Mouse (Mus musculus): ENCODE results near the gene Glrx5.

Glrx5 gene

DNA sequence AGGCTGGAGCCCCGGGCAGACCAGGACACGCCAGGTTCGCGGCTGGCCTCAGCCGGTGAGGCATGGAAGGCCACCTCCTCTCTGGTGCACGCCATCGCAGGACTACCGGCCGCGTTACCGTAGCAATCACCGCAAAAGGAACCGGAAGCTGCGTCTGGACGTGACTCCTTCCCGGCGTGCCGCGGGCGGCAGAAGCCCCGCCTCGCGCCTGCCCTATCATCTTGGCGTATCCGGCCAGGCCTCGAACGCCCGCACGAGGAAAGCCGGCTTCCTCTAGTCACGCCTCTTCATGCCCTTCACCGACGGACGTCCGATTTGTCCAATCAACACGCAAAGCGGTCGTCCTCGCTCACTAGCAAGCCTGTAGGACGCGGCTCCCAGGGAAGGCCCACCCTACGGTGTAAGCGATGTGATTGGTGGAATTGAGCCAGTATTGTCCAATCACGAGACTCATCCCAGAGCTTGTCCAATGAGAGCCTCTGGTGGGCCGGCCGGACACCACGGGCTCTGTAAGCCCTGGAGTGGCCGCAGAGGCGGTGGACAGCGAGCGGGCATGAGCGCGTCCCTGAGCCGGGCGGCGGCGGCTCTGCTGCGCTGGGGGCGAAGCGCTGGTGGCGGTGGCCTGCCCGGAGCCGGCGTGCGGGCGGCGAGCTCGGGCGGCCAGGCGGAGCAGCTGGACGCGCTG, at the start of gene Glrx5:
TSS of gene Glrx5 (plus strand) at position 542 of the 685 bp plus-strand sequence.
- DNase-seq (ENCODE audit: low read depth, low spot score) = peak; percentile 100

DNA sequence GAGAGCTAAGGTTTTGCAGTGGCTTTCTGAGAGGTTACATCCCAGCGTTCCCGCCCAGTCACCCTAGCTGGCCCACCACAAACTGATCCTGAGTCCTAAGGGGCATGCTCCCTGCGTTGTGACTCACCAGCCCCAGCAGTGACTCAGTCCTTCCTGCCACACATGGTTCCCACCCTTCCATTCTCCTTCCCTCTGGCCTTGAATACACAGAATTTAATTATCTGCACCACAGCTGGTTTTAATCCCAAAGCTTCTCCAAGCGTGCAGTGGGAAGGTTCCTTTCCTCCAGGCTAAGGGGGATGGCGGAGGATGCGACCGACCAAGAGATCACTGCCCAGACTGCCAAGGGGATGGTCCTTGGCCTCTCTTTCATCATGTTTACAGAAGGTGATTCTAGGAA, 49.0 kb upstream of the Glrx5 start:
- no peak for DNase-seq (ENCODE audit: low read depth, low spot score)

DNA sequence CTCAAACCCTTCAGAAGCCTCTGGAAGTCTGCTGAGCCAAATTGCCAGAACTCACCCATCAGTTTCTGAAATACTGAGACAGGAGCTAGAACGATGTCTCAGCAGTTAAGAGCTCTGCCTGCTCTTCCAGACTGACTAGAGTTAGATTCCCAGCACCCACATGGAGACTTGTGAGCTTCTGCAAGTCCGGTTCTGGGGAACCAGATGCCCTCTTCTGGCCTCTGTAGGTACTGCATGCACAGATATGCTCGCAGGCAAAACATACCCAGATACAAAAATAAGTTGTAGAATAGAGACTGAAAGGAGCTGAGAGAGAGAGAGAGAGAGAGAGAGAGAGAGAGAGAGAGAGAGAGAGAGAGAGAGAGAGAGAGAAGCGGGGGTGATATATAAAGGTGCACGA, 47.4 kb upstream of the Glrx5 start:
- no peak for DNase-seq (ENCODE audit: low read depth, low spot score)

DNA sequence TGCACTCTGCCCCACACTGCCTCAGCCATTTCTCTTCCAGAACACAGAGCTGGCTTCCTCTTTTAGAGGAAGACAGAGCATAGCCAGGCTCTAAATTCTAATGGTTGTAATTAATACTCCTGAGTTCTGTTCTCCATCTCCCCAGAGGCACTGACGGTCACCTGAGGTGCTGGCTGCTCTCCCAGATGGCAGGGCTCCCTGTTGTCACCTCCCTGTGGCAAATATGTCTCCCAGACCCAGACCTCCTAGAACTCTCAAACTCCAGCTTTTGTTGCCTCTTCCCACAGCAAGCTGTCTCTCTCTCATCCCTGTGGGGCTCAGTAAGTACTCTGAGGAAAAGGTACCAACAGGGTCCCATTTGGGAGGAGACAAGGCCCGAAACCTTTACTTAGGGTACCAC, 46.5 kb upstream of the Glrx5 start:
- no peak for DNase-seq (ENCODE audit: low read depth, low spot score)

DNA sequence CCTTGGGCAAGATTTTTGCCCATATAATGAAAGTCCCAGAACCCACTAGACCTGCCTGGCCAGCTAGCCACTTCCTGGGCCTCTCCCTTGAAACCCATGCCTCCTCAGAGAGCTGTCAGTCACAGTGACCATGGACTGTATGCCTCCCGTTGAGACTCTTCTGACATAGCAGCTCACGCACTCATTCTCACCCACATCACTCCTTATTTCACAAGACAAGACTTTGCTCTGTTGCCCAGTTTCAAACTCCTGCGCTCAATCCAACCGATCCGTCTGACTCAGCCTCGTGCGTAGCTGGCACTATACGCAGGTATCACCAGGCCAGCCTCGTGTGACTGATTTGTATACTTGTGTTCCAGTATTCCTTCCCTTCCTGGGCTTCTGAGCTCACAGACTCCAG, 45.7 kb upstream of the Glrx5 start:
- DNase-seq (ENCODE audit: low read depth, low spot score) = no peak

DNA sequence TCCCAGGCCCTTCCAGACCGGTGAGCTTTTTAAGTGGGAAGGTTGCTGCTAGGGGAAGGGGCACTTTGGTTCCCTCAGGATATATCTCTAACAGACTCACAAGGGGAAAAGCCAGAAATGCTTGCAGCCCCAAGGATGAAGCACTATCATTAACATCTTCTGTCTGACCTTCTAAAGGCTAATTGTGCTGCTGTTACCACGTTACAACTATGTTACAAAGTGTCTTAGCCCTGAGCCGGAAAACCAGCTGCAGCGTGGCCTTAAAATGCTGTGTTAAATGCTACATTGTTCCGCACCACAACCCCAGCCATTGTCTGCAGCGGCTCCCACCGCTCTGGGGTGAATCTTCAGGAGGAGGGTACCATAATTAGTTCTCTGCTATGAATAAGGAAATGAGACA, 44.6 kb upstream of the Glrx5 start:
- no peak for DNase-seq (ENCODE audit: low read depth, low spot score)

DNA sequence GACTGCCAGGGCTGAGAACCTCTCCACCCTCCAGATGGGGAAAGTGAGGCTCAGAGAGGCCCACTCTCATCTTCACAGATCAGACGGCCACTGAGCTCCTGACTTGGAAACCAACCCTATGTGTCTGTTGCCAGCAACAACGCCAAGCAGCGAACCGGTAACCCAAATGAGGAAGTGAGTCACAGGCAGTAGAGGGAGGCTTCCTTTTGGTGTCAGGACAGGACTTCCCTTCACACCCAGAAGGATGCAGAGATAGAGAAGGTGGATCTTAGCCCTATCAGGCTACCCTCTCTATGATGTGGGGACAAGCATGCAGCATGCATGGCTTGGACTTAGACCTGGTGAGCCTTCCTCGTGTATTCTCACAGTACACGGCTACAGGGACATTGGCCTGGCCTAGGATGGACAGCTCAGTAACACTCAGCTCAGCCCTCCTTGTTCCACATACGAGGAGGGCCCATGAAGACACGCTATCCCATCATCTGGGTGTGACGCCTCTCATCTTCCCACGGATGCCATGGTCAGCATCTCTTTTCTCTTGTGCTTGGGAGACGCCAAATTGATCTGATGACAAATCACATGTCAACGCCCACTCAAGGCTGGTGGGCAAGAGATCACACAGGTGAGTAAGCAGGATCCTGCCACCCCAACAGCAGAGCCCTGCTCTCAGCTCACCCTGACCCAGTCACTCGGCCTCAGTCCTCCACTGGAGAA, 41.6 kb upstream of the Glrx5 start:
- no peak for DNase-seq (ENCODE audit: low read depth, low spot score)

DNA sequence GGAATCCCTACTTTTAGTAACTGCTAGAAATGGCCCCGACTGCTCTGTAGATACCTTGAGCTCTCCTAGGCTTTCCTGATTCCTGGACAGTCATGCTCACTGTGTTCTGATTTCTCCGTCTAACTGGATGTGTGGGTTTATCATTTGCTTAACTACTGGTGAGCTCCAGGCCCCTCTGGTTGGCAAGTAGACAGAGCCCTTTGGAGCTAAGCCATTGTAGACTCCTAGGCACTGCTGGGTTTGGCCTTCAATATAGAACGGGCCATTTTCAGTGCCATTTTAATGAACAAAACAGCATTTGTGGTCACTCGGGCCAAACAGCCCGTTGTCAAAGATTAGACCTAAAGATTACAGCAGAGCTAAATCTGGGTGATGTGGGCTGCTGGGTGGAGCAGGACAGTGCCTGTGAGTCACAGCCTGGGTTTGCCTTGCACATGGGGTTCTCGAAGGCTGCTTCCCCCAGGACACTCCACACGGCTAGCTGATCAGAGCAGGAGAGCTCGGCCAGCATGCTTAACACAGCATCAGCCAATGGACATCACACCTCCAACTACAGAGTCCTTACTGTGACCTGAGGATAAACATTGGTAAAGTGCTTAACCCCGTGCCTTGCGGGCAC, 40.3 kb upstream of the Glrx5 start:
- no peak for DNase-seq (ENCODE audit: low read depth, low spot score)

DNA sequence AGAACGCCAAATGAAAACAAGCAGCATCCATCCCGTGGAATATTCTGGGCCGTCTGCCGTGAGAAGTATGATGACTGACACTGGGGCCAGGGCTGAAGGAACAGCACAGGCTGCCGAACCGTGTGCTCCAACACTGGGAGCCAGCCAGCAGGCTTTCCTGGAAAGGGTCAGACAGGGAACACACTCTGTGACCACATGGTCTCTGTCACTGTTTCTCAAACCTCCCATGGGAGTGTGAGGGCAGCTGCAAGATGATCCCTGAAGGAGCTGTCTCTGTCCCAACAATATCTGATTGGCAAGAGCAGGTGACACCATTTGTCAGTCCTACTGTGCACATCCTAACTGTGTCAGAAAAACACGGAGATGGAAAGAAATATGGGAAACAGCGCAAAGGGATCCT, 39.6 kb upstream of the Glrx5 start:
- DNase-seq (ENCODE audit: low read depth, low spot score) = no peak

DNA sequence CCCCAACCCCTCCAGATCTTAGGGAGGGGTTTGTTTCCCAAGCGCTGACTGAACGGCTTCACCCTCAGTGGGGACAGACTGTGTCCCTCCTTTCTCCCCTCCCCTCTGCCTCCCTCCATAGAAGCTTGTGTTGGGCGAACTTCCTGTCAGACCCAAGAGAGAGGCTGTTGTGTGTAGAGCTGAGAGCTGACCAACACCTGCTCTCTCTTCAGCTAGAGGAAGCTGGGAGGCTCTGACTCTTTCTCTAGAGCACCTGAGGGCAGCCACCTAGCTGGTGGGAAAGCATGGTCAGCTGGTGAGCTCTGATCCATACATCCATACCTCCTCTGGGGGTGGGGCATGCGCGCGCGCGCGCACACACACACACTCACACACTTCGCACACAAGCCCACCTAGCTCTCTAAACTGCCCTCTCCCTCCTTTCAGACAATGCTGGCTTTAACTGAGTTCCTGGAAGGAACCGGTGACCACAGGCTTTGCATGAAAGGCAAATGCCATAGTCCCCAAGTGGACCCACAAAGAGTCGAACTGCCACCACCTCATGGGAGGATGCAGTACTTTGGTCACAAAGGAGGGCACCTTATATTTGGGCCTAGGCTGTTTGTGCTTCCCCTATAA, 37.1 kb upstream of the Glrx5 start:
- DNase-seq (ENCODE audit: low read depth, low spot score) = no peak

DNA sequence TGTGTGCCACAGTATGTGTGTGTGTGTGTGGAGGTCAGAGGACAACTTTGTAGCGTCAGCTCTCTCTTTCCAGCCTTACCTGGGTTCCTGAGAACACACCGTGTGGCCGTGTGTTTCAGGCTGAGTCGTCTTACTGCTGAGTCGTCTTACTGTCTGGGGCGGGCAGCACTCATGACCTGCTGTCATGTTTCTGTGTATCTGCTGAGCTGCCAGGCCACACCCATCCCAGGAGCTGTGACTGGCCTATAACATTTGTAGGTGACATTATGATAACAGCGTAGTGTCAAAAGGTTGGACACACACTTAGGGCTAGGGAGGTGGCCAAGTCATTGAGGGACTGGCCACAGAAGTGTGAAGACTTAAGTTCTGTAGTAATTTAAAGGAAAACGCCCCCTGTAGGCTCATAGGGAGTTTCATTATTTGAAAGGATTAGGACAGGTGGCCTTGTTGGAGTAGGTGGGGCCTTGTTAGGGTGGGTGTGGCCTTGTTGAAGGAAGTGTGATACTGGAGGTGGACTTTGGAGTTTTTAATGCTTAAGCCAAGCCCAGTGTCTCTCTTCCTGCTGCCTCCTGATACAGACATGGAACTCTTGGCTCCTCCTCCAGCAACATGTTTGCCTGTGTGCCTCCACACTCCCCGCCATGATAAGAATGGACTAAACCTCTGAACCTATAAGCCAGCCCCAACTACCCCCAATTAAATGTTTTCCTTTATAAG, 36.3 kb upstream of the Glrx5 start:
- no peak for DNase-seq (ENCODE audit: low read depth, low spot score)

DNA sequence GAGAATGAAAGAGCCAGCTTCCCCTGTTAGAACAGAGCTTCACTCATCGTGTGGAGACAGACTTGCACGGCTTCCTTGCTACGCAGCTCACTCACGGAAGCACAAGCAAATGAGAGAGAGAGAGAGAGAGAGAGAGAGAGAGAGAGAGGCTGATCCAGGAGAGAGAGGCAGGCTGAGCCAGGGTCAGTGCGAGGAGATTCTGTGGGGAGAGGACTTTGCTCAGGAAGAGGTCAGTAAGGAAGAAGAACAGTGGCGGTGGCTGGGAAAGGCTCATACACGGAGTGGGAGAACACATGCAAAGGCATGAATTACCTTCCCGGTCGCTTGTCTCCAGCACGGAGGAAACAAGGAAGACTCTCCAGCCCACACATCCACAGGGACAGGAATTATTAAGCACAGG, 35.3 kb upstream of the Glrx5 start:
- no peak for DNase-seq (ENCODE audit: low read depth, low spot score)

DNA sequence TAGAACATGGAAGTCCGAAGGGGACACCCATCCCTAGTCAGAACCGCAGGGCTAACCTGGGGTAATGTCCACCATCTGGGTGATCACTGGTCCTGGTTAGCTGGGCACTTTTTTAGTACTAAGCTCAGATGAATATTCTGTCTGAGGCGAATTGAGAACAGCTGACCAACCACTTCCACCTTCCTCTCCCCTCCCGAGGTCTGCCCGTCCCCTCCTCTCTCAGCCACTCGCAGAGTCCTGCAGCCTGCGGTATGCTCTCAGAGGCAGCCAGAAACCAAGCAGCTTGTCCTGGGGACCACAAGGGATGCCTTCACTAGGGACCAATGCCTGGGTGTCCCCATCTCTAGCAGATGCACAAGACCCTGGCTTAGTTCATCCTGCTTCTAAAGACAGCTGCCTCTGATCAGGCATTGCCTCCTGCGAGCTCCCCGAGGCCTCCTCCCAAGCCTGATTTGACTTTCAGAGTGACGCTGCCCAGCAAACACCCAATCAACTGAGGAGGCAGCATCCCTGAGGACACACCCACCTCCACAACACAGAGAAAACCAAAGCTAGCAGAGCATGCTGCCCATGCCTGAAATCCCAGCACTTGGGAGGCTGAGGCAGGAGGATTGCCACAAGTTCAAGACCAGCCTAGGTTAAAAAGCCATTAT, 34.7 kb upstream of the Glrx5 start:
- DNase-seq (ENCODE audit: low read depth, low spot score) = no peak

DNA sequence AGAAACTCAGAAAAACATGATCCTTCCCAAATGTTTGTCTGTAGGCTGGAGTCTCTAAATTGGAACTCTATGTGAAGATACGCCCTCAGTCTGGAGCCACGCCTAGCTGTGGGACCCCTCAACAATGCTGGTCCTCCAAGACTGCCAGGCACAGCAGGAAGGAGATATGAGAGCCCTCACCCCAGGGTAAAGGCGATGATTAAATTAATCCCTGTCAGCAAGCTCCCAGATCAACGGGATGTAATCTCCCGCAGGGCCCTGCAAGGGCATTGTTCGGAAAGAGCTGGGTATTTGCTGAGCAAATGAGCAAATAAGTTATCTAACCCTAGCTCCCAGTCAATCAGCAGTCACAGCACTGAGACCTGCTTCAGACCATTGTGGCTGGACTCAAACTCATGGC, 33.9 kb upstream of the Glrx5 start:
- no peak for DNase-seq (ENCODE audit: low read depth, low spot score)

DNA sequence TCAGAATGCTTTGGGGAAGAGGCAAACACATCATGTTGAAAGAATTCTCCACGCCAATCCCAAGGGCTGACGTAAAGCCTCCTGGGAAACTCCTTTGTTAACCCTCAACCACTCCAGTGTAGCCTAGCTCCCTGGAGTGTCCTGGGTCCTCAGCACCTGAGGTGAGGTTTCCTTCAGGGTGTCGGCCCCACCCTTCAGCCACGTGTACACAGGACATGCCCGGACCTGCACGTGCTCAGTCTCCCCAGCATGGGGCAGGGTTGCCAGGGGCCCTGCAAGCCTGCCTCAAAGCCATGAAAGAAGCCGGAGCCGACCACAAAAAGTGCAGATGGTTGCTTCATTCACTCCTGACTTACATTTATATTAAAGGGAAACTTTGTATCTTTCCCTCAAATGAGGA, 33.3 kb upstream of the Glrx5 start:
- DNase-seq (ENCODE audit: low read depth, low spot score) = no peak

DNA sequence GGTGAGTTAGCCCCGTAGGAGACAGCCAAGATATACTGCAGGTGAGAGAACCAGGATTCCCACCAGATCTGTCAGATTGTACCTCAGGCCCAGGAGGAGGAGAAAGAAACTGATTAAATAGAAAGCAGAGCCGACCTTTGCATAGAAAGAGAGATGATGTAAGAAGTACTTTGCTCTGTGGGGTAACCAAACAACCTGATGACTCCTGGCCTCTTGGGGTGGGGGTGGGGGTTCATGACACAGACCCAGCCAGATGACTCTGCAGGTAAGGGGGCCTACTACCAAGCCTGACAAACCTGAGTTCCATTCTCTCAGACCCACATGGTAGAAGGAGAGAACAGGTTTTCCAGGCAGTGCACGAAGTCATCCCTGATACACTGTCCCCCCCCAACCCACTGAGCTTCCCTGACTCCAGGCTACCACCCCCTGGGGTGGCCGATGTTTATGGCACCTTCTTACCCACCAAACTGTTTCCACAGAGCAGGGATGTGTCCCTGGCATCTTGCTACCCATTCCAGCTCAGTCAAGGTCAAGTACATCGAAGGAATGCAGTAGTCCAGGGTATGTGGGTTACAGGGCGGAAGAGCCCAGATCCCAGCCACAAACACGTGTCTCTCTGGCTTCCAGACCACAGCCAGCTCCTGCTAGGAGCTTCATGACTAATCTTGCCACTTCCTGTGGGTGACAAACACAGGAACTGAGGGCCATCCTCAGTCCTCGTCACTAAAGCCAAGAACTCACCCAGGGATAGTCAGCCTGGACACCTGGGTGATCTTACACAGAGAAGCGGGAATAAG, 31.8 kb upstream of the Glrx5 start:
- DNase-seq (ENCODE audit: low read depth, low spot score) = no peak

DNA sequence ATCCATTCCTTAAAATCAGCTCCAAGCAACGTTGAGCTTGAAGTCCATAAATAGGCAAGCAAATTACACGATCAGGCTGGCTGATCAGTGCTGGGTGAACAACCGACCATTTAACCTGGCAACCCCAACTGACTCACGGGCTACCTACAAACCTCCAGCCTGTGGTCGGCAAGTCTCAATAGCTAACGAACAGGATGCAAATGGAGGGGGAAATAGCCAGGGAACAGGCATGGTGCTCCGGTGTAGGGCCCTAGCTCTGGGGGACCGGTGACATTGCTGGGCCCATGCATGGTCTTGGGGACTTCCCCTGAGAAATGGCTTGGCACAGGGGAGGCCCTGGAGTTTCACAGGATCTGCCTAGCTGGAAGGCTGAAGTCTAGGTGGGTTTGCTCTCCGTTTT, 31.2 kb upstream of the Glrx5 start:
- DNase-seq (ENCODE audit: low read depth, low spot score) = no peak

DNA sequence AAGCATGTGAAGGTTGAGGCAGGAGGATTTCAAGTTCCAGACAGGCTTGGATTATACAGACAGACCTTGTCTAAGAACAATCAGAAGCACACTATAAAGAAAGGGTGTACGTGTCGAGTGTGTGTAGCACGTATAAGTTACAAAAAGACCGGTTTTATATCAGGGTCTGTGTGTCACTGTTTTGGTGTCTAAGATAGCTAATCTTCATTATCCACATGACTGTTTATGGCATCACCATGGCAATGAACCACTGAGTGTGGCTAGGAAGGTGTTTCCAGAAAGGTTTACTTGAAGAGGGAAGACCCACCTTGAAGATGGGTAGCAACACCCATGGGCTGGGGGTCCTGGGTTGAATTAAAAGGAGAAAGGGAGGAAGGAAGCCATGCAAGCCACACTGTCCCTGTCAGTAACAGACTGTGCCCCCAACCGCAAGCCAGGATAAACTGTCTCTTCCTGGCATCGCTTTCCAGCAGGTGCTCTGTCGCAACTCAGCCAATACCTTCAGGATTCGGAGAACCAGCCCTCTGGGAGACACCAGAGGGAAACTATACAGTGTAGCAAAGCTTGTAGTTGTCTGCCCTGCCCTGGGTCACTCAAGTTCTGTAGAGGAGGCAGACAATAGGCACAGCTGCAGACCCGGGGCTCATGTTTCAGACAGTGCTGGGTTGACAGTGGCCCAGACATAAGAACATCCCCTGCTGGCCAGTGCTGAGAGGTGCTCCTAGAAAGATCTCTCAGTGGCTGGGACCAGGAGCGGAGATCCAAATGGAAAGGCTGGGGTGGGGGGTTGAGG, 30.0 kb upstream of the Glrx5 start:
- no peak for DNase-seq (ENCODE audit: low read depth, low spot score)

DNA sequence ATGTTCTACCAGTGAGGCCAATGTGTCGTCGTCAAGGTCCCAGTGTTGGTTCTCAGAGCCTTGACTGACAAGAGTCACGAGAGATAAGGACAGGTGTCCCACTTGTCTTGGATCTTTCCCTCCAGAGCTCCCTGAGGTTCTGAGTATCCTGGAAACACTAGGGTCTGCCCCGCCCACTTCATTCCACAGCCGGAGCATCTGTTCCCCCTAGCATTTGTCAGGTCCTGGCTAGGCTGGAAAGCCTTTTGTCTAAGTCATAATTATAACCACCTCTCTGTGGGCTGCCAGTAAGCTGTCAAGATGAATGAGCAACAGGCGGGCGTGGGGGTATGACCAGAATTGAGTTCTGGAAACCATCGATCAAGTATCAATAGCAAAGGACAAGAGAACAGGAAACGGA, 29.3 kb upstream of the Glrx5 start:
- no peak for DNase-seq (ENCODE audit: low read depth, low spot score)

DNA sequence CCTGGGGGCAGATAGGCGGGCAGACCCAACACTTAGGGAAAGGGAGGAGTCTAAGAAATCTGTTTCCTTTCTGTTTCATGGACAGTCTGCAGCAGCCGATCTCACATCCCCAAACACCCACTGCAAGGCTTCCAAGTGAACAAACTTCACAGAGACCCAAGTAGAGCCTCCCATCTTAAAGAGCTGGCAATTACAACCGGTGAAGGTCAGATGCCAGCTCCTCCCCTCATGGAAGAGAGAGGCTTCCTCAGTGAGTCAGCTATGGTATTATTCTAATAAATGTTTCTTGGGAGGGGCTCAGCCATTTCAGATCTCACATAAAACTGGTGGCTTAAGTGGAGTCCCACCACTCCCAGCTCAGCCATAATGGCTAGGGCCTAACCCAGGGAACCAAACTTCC, 28.8 kb upstream of the Glrx5 start:
- no peak for DNase-seq (ENCODE audit: low read depth, low spot score)

Measured in telencephalon, adult 2 months (tissue).